Mouse (Mus musculus): ENCODE data around the gene Muc13. TPM values are rescaled to one million over a fixed set of nuclear protein-coding genes. Genes with fewer than 3 reads are reported as not detected.
A peak's percentile ranks its signal among the peaks of the same experiment; 100 is the strongest.

Muc13 gene
- polyA plus RNA-seq, 1 experiment = 2.6 TPM

- H3K36me3 ChIP-seq (ENCODE audit: control insufficient read depth, insufficient read depth, low read length) = no peaks in the 10 kb centered on the region
- DNase-seq (ENCODE audit: low read depth in 1 of 2, low spot score in 2 of 2) = peak in 1 of 2 experiments; percentile 7
- H3K27ac ChIP-seq (ENCODE audit: insufficient read depth, low read length) = no peak overlapping the region
- no peak overlapping the region for H3K4me3 ChIP-seq (ENCODE audit: extremely low read depth, insufficient read depth, insufficient read length)
- no peaks in the 10 kb centered on the region for H3K27me3 ChIP-seq (ENCODE audit: control insufficient read depth, insufficient read depth, low read length)
- H3K4me1 ChIP-seq (ENCODE audit: control insufficient read depth, insufficient read depth, insufficient read length) = no peaks in the 10 kb centered on the region
- WGBS = 38% methylated on average over 14 of the region's 14 CpGs
- TF ChIP-seq POLR2A (IDR thresholded peaks at IDR 0.05; ENCODE audit: low read depth, low read length) = no peak
- TF ChIP-seq CTCF (IDR thresholded peaks at IDR 0.05; ENCODE audit: extremely low read depth, insufficient read depth, insufficient read length, insufficient replicate concordance) = no peak
Observed at GRCm38 (mm10) chr16:33859988-33860700, 66.3 kb downstream of the Muc13 start.

GRCm38 (mm10) chr16:33862406-33862805, 68.6 kb downstream of the Muc13 start:
- TF ChIP-seq CTCF (IDR thresholded peaks at IDR 0.05; ENCODE audit: extremely low read depth, insufficient read depth, insufficient read length, insufficient replicate concordance) (no peak), POLR2A (IDR thresholded peaks at IDR 0.05; ENCODE audit: low read depth, low read length) (no peak)
- H3K4me3 ChIP-seq (ENCODE audit: extremely low read depth, insufficient read depth, insufficient read length) = no peak overlapping the region
- 81% methylated on average over 4 of the region's 4 CpGs for WGBS
- H3K36me3 ChIP-seq (ENCODE audit: control insufficient read depth, insufficient read depth, low read length) = no peaks in the 10 kb centered on the region
- no peaks in the 10 kb centered on the region for H3K4me1 ChIP-seq (ENCODE audit: control insufficient read depth, insufficient read depth, insufficient read length)
- H3K27me3 ChIP-seq (ENCODE audit: control insufficient read depth, insufficient read depth, low read length) = no peaks in the 10 kb centered on the region
- H3K27ac ChIP-seq (ENCODE audit: insufficient read depth, low read length) = no peak overlapping the region
- DNase-seq (ENCODE audit: low read depth in 1 of 2, low spot score in 2 of 2) = no peak

- WGBS = 93% methylated on average over 5 of the region's 5 CpGs
- Histone ChIP-seq H3K27me3 (ENCODE audit: control insufficient read depth, insufficient read depth, low read length) (no peaks in the 10 kb centered on the region), H3K27ac (ENCODE audit: insufficient read depth, low read length) (no peak overlapping the region), H3K36me3 (ENCODE audit: control insufficient read depth, insufficient read depth, low read length) (no peaks in the 10 kb centered on the region), H3K4me3 (ENCODE audit: extremely low read depth, insufficient read depth, insufficient read length) (no peak overlapping the region), H3K4me1 (ENCODE audit: control insufficient read depth, insufficient read depth, insufficient read length) (no peaks in the 10 kb centered on the region)
- TF ChIP-seq CTCF (IDR thresholded peaks at IDR 0.05; ENCODE audit: extremely low read depth, insufficient read depth, insufficient read length, insufficient replicate concordance) = no peak
- TF ChIP-seq POLR2A (IDR thresholded peaks at IDR 0.05; ENCODE audit: low read depth, low read length) = no peak
- DNase-seq (ENCODE audit: low read depth in 1 of 2, low spot score in 2 of 2) = no peak
Observed at GRCm38 (mm10) chr16:33863208-33863751, 69.4 kb downstream of the Muc13 start.

Other genes starting within 250 kb of the Muc13 start
- 36.0 and 42.4 TPM in 2 replicates for gene Heg1, start 109.7 kb upstream of the Muc13 start, polyA plus RNA-seq (2012; rRNA removed)
- 31.2 and 36.4 TPM in 2 replicates for gene Itgb5, start 35.6 kb downstream of the Muc13 start, polyA plus RNA-seq (2012; rRNA removed)
- 6.1 TPM in 2 replicates for gene Umps, start 173.0 kb downstream of the Muc13 start, polyA plus RNA-seq (2012; rRNA removed)

All from spleen, adult 2 months (tissue).